Mouse (Mus musculus): ENCODE data around the gene Paqr3.

DNA sequence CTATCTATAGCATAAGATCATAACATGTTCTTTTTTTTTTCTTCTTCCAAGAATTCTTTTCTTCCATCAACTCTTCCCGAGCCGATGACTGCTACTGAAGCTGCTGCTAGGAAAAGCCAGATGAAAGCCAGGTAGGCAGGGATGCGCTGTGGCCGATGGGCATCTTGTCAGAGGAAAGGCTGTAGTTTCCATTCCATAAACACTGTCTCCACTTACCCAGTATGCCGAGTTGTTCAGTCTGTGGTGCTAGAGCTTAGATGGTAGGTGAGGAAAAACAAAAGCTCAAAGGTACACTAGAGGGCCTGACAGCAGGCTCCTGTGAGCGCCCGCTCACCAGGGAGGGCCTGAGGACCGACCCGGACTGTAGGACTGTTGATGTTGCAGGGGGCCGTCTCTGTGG is 56.6 kb downstream of the Paqr3 start:
- TF ChIP-seq POLR2A (IDR thresholded peaks at IDR 0.05; ENCODE audit: insufficient read depth, low read depth, low read length) (no peak), EP300 (IDR thresholded peaks at IDR 0.05; ENCODE audit: insufficient read depth, low read depth, low read length) (no peak), CTCF (IDR thresholded peaks at IDR 0.05) (no peak)
